Mouse (Mus musculus): ENCODE data around the gene Tmc8. TPM values are rescaled to one million over a fixed set of nuclear protein-coding genes. Genes with fewer than 3 reads are reported as not detected.

Gene Tmc8
- total RNA-seq (2023): 55.5 to 74.8 TPM (median 63.6 TPM) in 4 replicates

DNA sequence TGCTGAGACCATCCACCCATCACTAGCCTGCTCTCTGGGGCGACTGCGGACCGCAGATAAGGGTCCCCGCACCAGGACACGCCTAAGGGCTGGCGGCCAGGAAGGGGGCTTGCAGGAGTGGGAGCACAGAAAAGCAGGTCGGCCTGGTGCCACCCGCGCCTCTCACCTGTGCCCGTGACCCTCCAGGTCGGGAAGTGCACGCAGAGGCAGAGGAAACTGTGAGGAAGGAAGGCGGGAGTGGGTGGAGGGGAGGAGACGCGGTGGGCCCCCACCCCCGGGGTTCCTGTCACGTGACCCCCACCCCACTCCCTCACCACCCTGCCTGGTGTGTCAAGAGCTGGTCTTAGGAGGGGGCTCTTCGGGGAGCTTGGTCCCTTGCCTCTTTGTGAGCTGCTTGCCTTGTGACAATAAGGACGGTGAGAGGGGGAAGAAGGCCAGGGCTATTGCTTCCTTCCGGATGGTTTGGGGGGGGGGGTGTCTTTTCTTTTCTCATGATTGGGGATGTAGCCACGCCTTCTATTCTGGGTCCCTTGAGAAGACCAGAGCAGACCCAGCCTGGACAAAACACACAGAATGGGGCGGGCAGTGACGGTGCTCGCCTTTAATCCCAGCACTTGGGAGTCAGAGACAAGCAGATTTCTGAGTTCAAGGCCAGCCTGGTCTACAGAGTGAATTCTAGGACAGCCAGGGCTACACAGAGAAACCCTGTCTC, at the start of gene Tmc8, which contains the start of gene Tmc6:
TSS of gene Tmc8 (plus strand) at position 84 of the 712 bp plus-strand sequence.
TSS of gene Tmc6 (minus strand) at position 206 of the 712 bp plus-strand sequence.

GRCm38 (mm10) chr11:117797511-117798159, 15.8 kb downstream of the Tmc8 start, which contains the start of gene 6030468B19Rik:
Gene 6030468B19Rik, plus strand, starts transcription at chr11:117797660.

GRCm38 (mm10) chr11:117809407-117810311, 27.8 kb downstream of the Tmc8 start, which contains the start of the genes Gm20708 and Syngr2:
Gene Gm20708, plus strand, starts transcription at chr11:117809668.
Gene Syngr2, plus strand, starts transcription at chr11:117809668.

DNA sequence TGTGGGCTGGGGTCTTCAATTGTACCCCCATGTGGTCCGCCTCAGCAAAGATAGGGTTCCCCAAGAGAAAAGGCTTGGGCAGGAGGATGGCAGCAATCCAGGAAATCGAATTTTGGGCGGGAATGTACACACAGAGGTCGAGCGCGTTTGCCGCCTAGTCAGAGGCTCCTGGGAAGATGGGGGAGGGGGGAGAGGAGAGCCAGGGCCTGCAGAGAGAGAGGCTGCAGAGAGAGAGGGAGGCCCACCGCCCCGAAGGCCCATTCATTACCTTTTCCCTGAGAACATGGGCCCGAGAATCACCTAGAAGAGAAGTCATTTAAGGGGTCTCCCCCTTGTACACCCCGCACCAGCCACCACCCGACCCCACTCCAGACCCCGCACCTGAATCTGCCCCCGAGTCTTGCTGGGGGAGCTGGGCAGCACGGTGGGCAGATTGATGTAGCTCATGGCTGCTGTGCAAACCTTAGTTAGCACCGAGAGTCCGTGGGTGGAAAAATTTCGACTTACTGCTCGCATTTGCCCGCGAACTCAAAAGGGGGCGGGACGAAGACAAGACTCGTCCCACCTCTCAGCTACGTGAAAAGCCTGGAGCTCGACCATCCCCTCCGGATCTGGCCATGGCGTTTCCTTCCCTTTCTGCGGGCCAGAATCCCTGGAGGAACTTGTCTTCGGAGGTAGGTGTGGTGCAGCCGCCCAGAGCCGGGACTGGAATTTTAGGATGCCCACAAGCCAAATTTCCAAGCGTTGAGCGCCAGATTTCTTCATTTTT, 43.6 kb downstream of the Tmc8 start, which contains the start of the genes Afmid and Tk1:
TSS of gene Afmid (plus strand) at position 592 of the 769 bp plus-strand sequence.
TSS of gene Tk1 (minus strand) at position 760 of the 769 bp plus-strand sequence.

Other genes with a start within 250 kb of the Tmc8 start
- gene Tnrc6c, start 127.8 kb upstream of the Tmc8 start, total RNA-seq (2023): 79.3 to 87.5 TPM (median 84.2 TPM) in 4 replicates
- 146 to 159 TPM (median 153 TPM) in 4 replicates for gene Tmc6, start 122 bp downstream of the Tmc8 start, total RNA-seq (2023)
- 1.5 to 3.9 TPM (median 2.2 TPM) in 4 replicates for gene 6030468B19Rik, start 15.6 kb downstream of the Tmc8 start, total RNA-seq (2023)
- gene Gm20708, start 27.6 kb downstream of the Tmc8 start, total RNA-seq (2023): 9.7 to 12.9 TPM (median 11.1 TPM) in 4 replicates
- gene Syngr2, start 27.6 kb downstream of the Tmc8 start, total RNA-seq (2023): 188 to 203 TPM (median 197 TPM) in 4 replicates
- gene Afmid, start 43.8 kb downstream of the Tmc8 start, total RNA-seq (2023): 29.6 to 35.1 TPM (median 30.2 TPM) in 4 replicates
- gene Tk1, start 44.0 kb downstream of the Tmc8 start, total RNA-seq (2023): 40.1 to 47.4 TPM (median 41.8 TPM) in 4 replicates
- 1.7 to 3.1 TPM (median 2.4 TPM) in 4 replicates for gene Birc5, start 67.2 kb downstream of the Tmc8 start, total RNA-seq (2023)
- not detected in 4 replicates for gene Tmem235, start 78.7 kb downstream of the Tmc8 start, total RNA-seq (2023)
- 2.1 to 2.6 TPM (median 2.3 TPM) in 4 replicates for gene Tha1, start 91.4 kb downstream of the Tmc8 start, total RNA-seq (2023)
- gene Socs3, start 188.0 kb downstream of the Tmc8 start, total RNA-seq (2023): 46.7 to 57.5 TPM (median 52.7 TPM) in 4 replicates
- 42.4 to 46.0 TPM (median 43.7 TPM) in 4 replicates for gene Pgs1, start 204.2 kb downstream of the Tmc8 start, total RNA-seq (2023)